Mouse (Mus musculus) ES-E14 (cell line): ENCODE data around the gene Minar1. TPM values are rescaled to one million over a fixed set of nuclear protein-coding genes. Genes with fewer than 3 reads are reported as not detected.

Source experiments
- DNase-seq: peaks from one replicate; pipeline ENCODE4 v3.0.0-alpha.2; 2013; ENCODE audit warnings: low read depth, low spot score
- H3K27ac ChIP-seq: 2 replicates; pipeline ENCODE4 v1.5.1; 2012; ENCODE audit warnings: low read depth, mild to moderate bottlenecking, low read length, moderate library complexity, mixed read lengths; ENCODE audit not compliant: poor library complexity, insufficient read depth, severe bottlenecking
- H3K36me3 ChIP-seq: 2 replicates; pipeline ENCODE4 v1.6.1; 2012; ENCODE audit warnings: mild to moderate bottlenecking, low read length, moderate library complexity, mixed read lengths; ENCODE audit not compliant: control insufficient read depth, poor library complexity, insufficient read depth, severe bottlenecking
- H3K4me1 ChIP-seq, 2 experiments: fragments of 150-350 bp in 1 of 2; sonication (generic) in 1 of 2; 2 replicates each; pipeline ENCODE4 v1.6.1; 2012; ENCODE audit warnings: low read length in 2 of 2, mild to moderate bottlenecking in 1 of 2, mixed read lengths in 1 of 2; ENCODE audit not compliant: control insufficient read depth in 2 of 2, insufficient read depth in 2 of 2, poor library complexity in 1 of 2
- H3K4me3 ChIP-seq, 2 experiments: fragments of 150-350 bp in 1 of 2; sonication (generic) in 1 of 2; 2 replicates each; pipeline ENCODE4 v1.5.1; 2012; ENCODE audit warnings: low read length in 2 of 2, low read depth in 1 of 2, mild to moderate bottlenecking in 1 of 2, mixed read lengths in 1 of 2; ENCODE audit not compliant: insufficient read depth in 1 of 2, poor library complexity in 1 of 2, severe bottlenecking in 1 of 2
- H3K9ac ChIP-seq: 2 replicates; pipeline ENCODE4 v1.6.1; 2012; ENCODE audit warnings: low read depth, mild to moderate bottlenecking, low read length, mixed read lengths; ENCODE audit not compliant: poor library complexity, insufficient read depth, severe bottlenecking
- H3K9me3 ChIP-seq: fragments of 150-350 bp; sonication (generic); 2 replicates; pipeline ENCODE4 v1.6.1; 2012; ENCODE audit warnings: low read depth, mild to moderate bottlenecking, low read length; ENCODE audit not compliant: control insufficient read depth, insufficient read depth
- CHD2 ChIP-seq: IDR thresholded peaks from 2 replicates; pipeline ENCODE4 v1.6.1; 2014; ENCODE audit warnings: mild to moderate bottlenecking, low read depth, low read length, inconsistent platforms
- HCFC1 ChIP-seq: IDR thresholded peaks from 2 replicates; pipeline ENCODE4 v1.6.1; 2012; ENCODE audit warnings: low read length, inconsistent platforms, borderline replicate concordance; ENCODE audit not compliant: insufficient read depth
- MAFK ChIP-seq: IDR thresholded peaks from 2 replicates; pipeline ENCODE4 v1.6.1; 2014; ENCODE audit warnings: mild to moderate bottlenecking, low read depth, low read length, inconsistent platforms; ENCODE audit not compliant: insufficient read depth
- ZC3H11A ChIP-seq: IDR thresholded peaks from 2 replicates; pipeline ENCODE4 v1.6.1; 2012; ENCODE audit warnings: low read depth, mild to moderate bottlenecking, inconsistent platforms, low read length, borderline replicate concordance
- ZNF384 ChIP-seq: IDR thresholded peaks from 2 replicates; pipeline ENCODE4 v1.6.1; 2012; ENCODE audit warnings: low read depth, low read length, inconsistent platforms
- in situ Hi-C, 2 experiments: fragments of 600-800 bp; cut with MboI; formaldehyde crosslinking; loops; one replicate each; pipeline ENCODE4 v1.15.1; 2025; ENCODE audit warnings: low sequenced_read_pairs in 2 of 2, inconsistent platforms in 1 of 2; ENCODE audit not compliant: unreplicated experiment in 2 of 2
- total RNA-seq: library from RNA; depleted of rRNA; stranded (reverse); fragments of 300-350 nt; gene quantifications from 2 replicates; pipeline ENCODE4 v1.2.3, GENCODE M21; 2012; rRNA removed

Minar1 gene
- 0.09 and 0.21 TPM in 2 replicates for total RNA-seq

- Histone ChIP-seq H3K27ac (no peak within 1 kb of the TSS), H3K9me3 (no peaks in the 10 kb centered on the region), H3K4me1 (peaks cover 0 to 6% of the 10 kb centered on the region in 2 experiments; a peak in 1 of 4 replicates), H3K4me3 (peak within 1 kb of the TSS; percentile 31 to 49), H3K36me3 (no peaks in the 10 kb centered on the region), H3K9ac (no peak within 1 kb of the TSS)
- TF ChIP-seq CHD2 (no peak), HCFC1 (no peak), ZC3H11A (no peak), ZNF384 (no peak), MAFK (no peak)
- DNase-seq: peak; percentile 38
- in situ Hi-C loops: no loop called here
Measured at GRCm38 (mm10) chr9:89623006-89623760, at the start of gene Minar1. TSS of gene Minar1 (minus strand) at chr9:89623125.

- H3K27ac ChIP-seq: no peak overlapping the region
- TF ChIP-seq ZNF384 (no peak), HCFC1 (no peak), CHD2 (no peak), ZC3H11A (no peak), MAFK (no peak)
- H3K9me3 ChIP-seq: no peaks in the 10 kb centered on the region
- no peak overlapping the region for H3K4me3 ChIP-seq
- DNase-seq: no peak
- no peaks in the 10 kb centered on the region for H3K36me3 ChIP-seq
- no peak overlapping the region for H3K9ac ChIP-seq
- no peaks in the 10 kb centered on the region for H3K4me1 ChIP-seq
- in situ Hi-C loops: no loop called here
Measured at GRCm38 (mm10) chr9:89669878-89670277, 47.0 kb upstream of the Minar1 start.

- in situ Hi-C loops: no loop called here
- Histone ChIP-seq H3K36me3 (no peaks in the 10 kb centered on the region), H3K27ac (no peak overlapping the region), H3K9ac (no peak overlapping the region), H3K4me1 (no peaks in the 10 kb centered on the region), H3K4me3 (no peak overlapping the region), H3K9me3 (no peaks in the 10 kb centered on the region)
- TF ChIP-seq CHD2 (no peak), ZC3H11A (no peak), MAFK (no peak), ZNF384 (no peak), HCFC1 (no peak)
- no peak for DNase-seq
Measured at GRCm38 (mm10) chr9:89667306-89667942, 44.5 kb upstream of the Minar1 start.

GRCm38 (mm10) chr9:89650913-89651312 is 28.0 kb upstream of the Minar1 start:
- Histone ChIP-seq H3K4me1 (no peaks in the 10 kb centered on the region), H3K36me3 (no peaks in the 10 kb centered on the region), H3K27ac (no peak overlapping the region), H3K9ac (no peak overlapping the region), H3K4me3 (no peak overlapping the region), H3K9me3 (no peaks in the 10 kb centered on the region)
- in situ Hi-C loops: no loop called here
- no peak for DNase-seq
- TF ChIP-seq HCFC1: no peak
- no peak for TF ChIP-seq ZNF384
- no peak for TF ChIP-seq CHD2
- TF ChIP-seq ZC3H11A: no peak
- no peak for TF ChIP-seq MAFK
